Mouse (Mus musculus): Measurements from ENCODE around the gene Galm. TPM values are rescaled to one million over a fixed set of nuclear protein-coding genes. Genes with fewer than 3 reads are reported as not detected.

Gene Galm
- polyA plus RNA-seq, 1 experiment from 2014 or later, result 2.8 TPM

DNA sequence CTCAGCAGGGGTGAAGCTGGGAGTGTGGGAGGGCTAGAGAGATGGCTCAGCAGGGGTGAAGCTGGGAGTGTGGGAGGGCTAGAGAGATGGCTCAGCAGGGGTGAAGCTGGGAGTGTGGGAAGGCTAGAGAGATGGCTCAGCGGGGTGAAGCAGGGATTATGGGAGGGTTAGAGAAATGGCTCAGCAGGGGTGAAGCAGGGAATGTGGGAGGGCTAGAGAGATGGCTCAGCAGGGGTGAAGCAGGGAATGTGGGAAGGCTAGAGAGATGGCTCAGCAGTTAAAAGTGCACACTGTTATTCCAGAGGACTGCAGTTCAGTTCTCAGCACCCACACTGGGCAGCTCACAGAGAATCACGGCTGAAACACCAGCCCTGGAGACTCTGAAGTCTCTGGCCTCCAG is 26.4 kb downstream of the Galm start:
- 79% methylated on average over 2 of the region's 2 CpGs for WGBS
- no peak for ATAC-seq
- H3K9ac ChIP-seq (ENCODE audit: low read depth, low read length), result no peak overlapping the region
- peaks cover 2% of the 10 kb centered on the region; the same call in 1 of the 2 replicates for H3K4me1 ChIP-seq (ENCODE audit: control insufficient read depth, insufficient read depth, low read depth, low read length)
- H3K4me2 ChIP-seq (ENCODE audit: low read length), result no peak overlapping the region
- H3K9me3 ChIP-seq (ENCODE audit: control insufficient read depth, low read length), result no peaks in the 10 kb centered on the region
- no peaks in the 10 kb centered on the region for H3K36me3 ChIP-seq (ENCODE audit: control insufficient read depth, insufficient read depth, low read length)
- H3K4me3 ChIP-seq (ENCODE audit: low read length), result no peak overlapping the region
- no peaks in the 10 kb centered on the region for H3K27me3 ChIP-seq (replicated peaks; ENCODE audit: control insufficient read depth, insufficient read depth, low read length)
- H3K27ac ChIP-seq (ENCODE audit: low read depth, low read length), result no peak overlapping the region

DNA sequence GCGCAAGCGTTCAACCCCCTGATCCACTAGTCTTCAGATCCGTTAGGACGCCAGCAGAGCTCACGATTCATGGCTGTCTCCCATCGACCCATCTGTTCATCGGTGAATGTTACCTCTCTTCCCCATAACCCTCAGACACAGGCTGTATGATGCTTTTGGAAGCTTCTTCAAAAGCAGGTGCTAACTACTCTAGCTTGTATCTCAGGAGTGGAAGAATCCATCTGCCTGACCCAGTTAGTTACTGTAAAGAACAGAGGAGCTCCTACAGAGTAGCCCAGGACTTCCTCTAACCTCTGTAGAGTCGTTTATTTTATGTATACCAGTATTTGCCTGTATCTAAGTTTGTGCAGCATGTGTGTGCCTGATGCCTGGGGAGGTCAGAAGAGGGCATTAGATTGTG is 29.6 kb downstream of the Galm start:
- WGBS, result 91% methylated on average over 8 of the region's 8 CpGs
- Histone ChIP-seq H3K27ac (ENCODE audit: low read depth, low read length) (no peak overlapping the region), H3K4me2 (ENCODE audit: low read length) (no peak overlapping the region), H3K36me3 (ENCODE audit: control insufficient read depth, insufficient read depth, low read length) (no peaks in the 10 kb centered on the region), H3K9ac (ENCODE audit: low read depth, low read length) (no peak overlapping the region), H3K27me3 (replicated peaks; ENCODE audit: control insufficient read depth, insufficient read depth, low read length) (no peaks in the 10 kb centered on the region), H3K9me3 (ENCODE audit: control insufficient read depth, low read length) (no peaks in the 10 kb centered on the region), H3K4me1 (ENCODE audit: control insufficient read depth, insufficient read depth, low read depth, low read length) (no peaks in the 10 kb centered on the region), H3K4me3 (ENCODE audit: low read length) (no peak overlapping the region)
- no peak for ATAC-seq

GRCm38 (mm10) chr17:80157489-80157888 is 30.2 kb downstream of the Galm start:
- Histone ChIP-seq H3K27me3 (replicated peaks; ENCODE audit: control insufficient read depth, insufficient read depth, low read length) (no peaks in the 10 kb centered on the region), H3K4me2 (ENCODE audit: low read length) (no peak overlapping the region), H3K9me3 (ENCODE audit: control insufficient read depth, low read length) (no peaks in the 10 kb centered on the region), H3K9ac (ENCODE audit: low read depth, low read length) (no peak overlapping the region), H3K4me1 (ENCODE audit: control insufficient read depth, insufficient read depth, low read depth, low read length) (no peaks in the 10 kb centered on the region), H3K27ac (ENCODE audit: low read depth, low read length) (no peak overlapping the region), H3K4me3 (ENCODE audit: low read length) (no peak overlapping the region), H3K36me3 (ENCODE audit: control insufficient read depth, insufficient read depth, low read length) (no peaks in the 10 kb centered on the region)
- 96% methylated on average over 6 of the region's 6 CpGs for WGBS
- ATAC-seq, result no peak

GRCm38 (mm10) chr17:80160454-80160853 is 33.2 kb downstream of the Galm start:
- Histone ChIP-seq H3K9me3 (ENCODE audit: control insufficient read depth, low read length) (no peaks in the 10 kb centered on the region), H3K27ac (ENCODE audit: low read depth, low read length) (no peak overlapping the region), H3K4me2 (ENCODE audit: low read length) (no peak overlapping the region), H3K9ac (ENCODE audit: low read depth, low read length) (no peak overlapping the region), H3K4me1 (ENCODE audit: control insufficient read depth, insufficient read depth, low read depth, low read length) (no peaks in the 10 kb centered on the region; the same call in 1 of the 2 replicates), H3K27me3 (replicated peaks; ENCODE audit: control insufficient read depth, insufficient read depth, low read length) (no peaks in the 10 kb centered on the region), H3K36me3 (ENCODE audit: control insufficient read depth, insufficient read depth, low read length) (no peaks in the 10 kb centered on the region), H3K4me3 (ENCODE audit: low read length) (no peak overlapping the region)
- 31% methylated on average over 5 of the region's 5 CpGs for WGBS
- ATAC-seq, result peak; percentile 78

- no peak overlapping the region for H3K4me3 ChIP-seq (ENCODE audit: low read length)
- no peaks in the 10 kb centered on the region for H3K9me3 ChIP-seq (ENCODE audit: control insufficient read depth, low read length)
- no peak overlapping the region for H3K4me2 ChIP-seq (ENCODE audit: low read length)
- no peaks in the 10 kb centered on the region for H3K27me3 ChIP-seq (replicated peaks; ENCODE audit: control insufficient read depth, insufficient read depth, low read length)
- ATAC-seq, result no peak
- no peak overlapping the region for H3K27ac ChIP-seq (ENCODE audit: low read depth, low read length)
- no peaks in the 10 kb centered on the region for H3K36me3 ChIP-seq (ENCODE audit: control insufficient read depth, insufficient read depth, low read length)
- H3K4me1 ChIP-seq (ENCODE audit: control insufficient read depth, insufficient read depth, low read depth, low read length), result peaks cover 23% of the 10 kb centered on the region
- H3K9ac ChIP-seq (ENCODE audit: low read depth, low read length), result no peak overlapping the region
- 79% methylated on average over 8 of the region's 8 CpGs for WGBS
Measured at GRCm38 (mm10) chr17:80163991-80164390, 36.7 kb downstream of the Galm start.

- H3K4me2 ChIP-seq (ENCODE audit: low read length), result no peak overlapping the region
- H3K9ac ChIP-seq (ENCODE audit: low read depth, low read length), result no peak overlapping the region
- peaks cover 25% of the 10 kb centered on the region for H3K4me1 ChIP-seq (ENCODE audit: control insufficient read depth, insufficient read depth, low read depth, low read length)
- no peak overlapping the region for H3K4me3 ChIP-seq (ENCODE audit: low read length)
- 0 out of 2 replicates have a peak, but pooled peaks have one; percentile 31 for ATAC-seq
- 52% methylated on average over 6 of the region's 6 CpGs for WGBS
- no peaks in the 10 kb centered on the region for H3K9me3 ChIP-seq (ENCODE audit: control insufficient read depth, low read length)
- H3K27me3 ChIP-seq (replicated peaks; ENCODE audit: control insufficient read depth, insufficient read depth, low read length), result no peaks in the 10 kb centered on the region
- H3K36me3 ChIP-seq (ENCODE audit: control insufficient read depth, insufficient read depth, low read length), result no peaks in the 10 kb centered on the region
- no peak overlapping the region for H3K27ac ChIP-seq (ENCODE audit: low read depth, low read length)
Measured at GRCm38 (mm10) chr17:80165741-80166140, 38.5 kb downstream of the Galm start.

GRCm38 (mm10) chr17:80166346-80166745 is 39.1 kb downstream of the Galm start:
- 79% methylated on average over 6 of the region's 6 CpGs for WGBS
- ATAC-seq, result no peak
- no peak overlapping the region for H3K9ac ChIP-seq (ENCODE audit: low read depth, low read length)

DNA sequence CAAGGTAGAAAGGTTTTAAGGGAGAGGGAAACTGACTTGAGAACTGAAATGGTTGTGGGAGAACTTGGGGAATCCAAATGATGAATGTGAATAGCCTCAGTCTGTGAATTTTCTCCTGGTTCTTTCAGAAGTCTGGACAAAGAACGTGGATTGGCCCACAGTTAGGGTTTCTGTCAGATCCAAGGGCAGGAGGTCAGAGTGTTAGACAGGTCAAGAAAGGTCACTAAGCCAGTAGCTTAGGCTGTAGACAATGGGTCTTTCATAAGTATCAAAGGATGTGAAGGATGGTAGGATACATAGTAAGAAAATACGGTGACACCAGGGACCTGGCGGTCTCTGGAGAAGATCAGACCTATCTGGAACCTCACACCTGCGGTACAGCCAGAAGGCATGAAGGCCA is 40.2 kb downstream of the Galm start:
- 67% methylated on average over 4 of the region's 4 CpGs for WGBS
- Histone ChIP-seq H3K27me3 (replicated peaks; ENCODE audit: control insufficient read depth, insufficient read depth, low read length) (no peaks in the 10 kb centered on the region), H3K9ac (ENCODE audit: low read depth, low read length) (no peak overlapping the region), H3K27ac (ENCODE audit: low read depth, low read length) (no peak overlapping the region), H3K9me3 (ENCODE audit: control insufficient read depth, low read length) (no peaks in the 10 kb centered on the region), H3K4me2 (ENCODE audit: low read length) (no peak overlapping the region), H3K36me3 (ENCODE audit: control insufficient read depth, insufficient read depth, low read length) (no peaks in the 10 kb centered on the region), H3K4me3 (ENCODE audit: low read length) (no peak overlapping the region), H3K4me1 (ENCODE audit: control insufficient read depth, insufficient read depth, low read depth, low read length) (peaks cover 25% of the 10 kb centered on the region)
- ATAC-seq, result no peak

More at GRCm38 (mm10) chr17:80166346-80166745, 39.1 kb downstream of the Galm start:
- no peak overlapping the region for H3K27ac ChIP-seq (ENCODE audit: low read depth, low read length)
- no peak overlapping the region for H3K4me3 ChIP-seq (ENCODE audit: low read length)
- H3K27me3 ChIP-seq (replicated peaks; ENCODE audit: control insufficient read depth, insufficient read depth, low read length), result no peaks in the 10 kb centered on the region
- H3K4me1 ChIP-seq (ENCODE audit: control insufficient read depth, insufficient read depth, low read depth, low read length), result peaks cover 25% of the 10 kb centered on the region
- no peaks in the 10 kb centered on the region for H3K9me3 ChIP-seq (ENCODE audit: control insufficient read depth, low read length)
- H3K36me3 ChIP-seq (ENCODE audit: control insufficient read depth, insufficient read depth, low read length), result no peaks in the 10 kb centered on the region
- H3K4me2 ChIP-seq (ENCODE audit: low read length), result no peak overlapping the region

GRCm38 (mm10) chr17:80167851-80168251 is 40.6 kb downstream of the Galm start:
- Histone ChIP-seq H3K27me3 (replicated peaks; ENCODE audit: control insufficient read depth, insufficient read depth, low read length) (no peaks in the 10 kb centered on the region), H3K36me3 (ENCODE audit: control insufficient read depth, insufficient read depth, low read length) (no peaks in the 10 kb centered on the region), H3K9me3 (ENCODE audit: control insufficient read depth, low read length) (no peaks in the 10 kb centered on the region), H3K27ac (ENCODE audit: low read depth, low read length) (peak overlapping the region; percentile 66), H3K4me1 (ENCODE audit: control insufficient read depth, insufficient read depth, low read depth, low read length) (peaks cover 25% of the 10 kb centered on the region), H3K4me3 (ENCODE audit: low read length) (no peak overlapping the region), H3K9ac (ENCODE audit: low read depth, low read length) (no peak overlapping the region), H3K4me2 (ENCODE audit: low read length) (peak overlapping the region; percentile 53)
- ATAC-seq, result peak; percentile 37
- WGBS, result 58% methylated on average over 7 of the region's 7 CpGs

Data from hindbrain, embryonic 16.5 days (tissue).